Mouse (Mus musculus) hindbrain, embryonic 14.5 days (tissue): Measurements from ENCODE around the gene Svs1. TPM values are rescaled to one million over a fixed set of nuclear protein-coding genes. Genes with fewer than 3 reads are reported as not detected.
A peak's percentile ranks its signal among the peaks of the same experiment; 100 is the strongest.

Experiments used
- ATAC-seq: fragments of 200-750 bp; cut with Nextera tagmentation; 2 replicates; pipeline ENCODE4 v1.8.0; 2017; ENCODE audit warnings: moderate number of reproducible peaks, mild to moderate bottlenecking, moderate TSS enrichment, moderate library complexity; ENCODE audit not compliant: low FRiP score
- DNase-seq: peaks from one replicate; pipeline ENCODE4 v3.0.0-alpha.2; 2015; ENCODE audit warnings: low spot score
- H3K27ac ChIP-seq: fragments of 300-500 bp; sonication (generic); 2 replicates; pipeline ENCODE4 v1.5.1; 2014; ENCODE audit warnings: mild to moderate bottlenecking, moderate library complexity
- H3K27me3 ChIP-seq: fragments of 300-500 bp; sonication (generic); 2 replicates; pipeline ENCODE4 v1.6.1; 2014; ENCODE audit warnings: mild to moderate bottlenecking, low read length, mixed read lengths; ENCODE audit not compliant: control insufficient read depth, insufficient read depth
- H3K36me3 ChIP-seq: fragments of 300-500 bp; sonication (generic); replicated peaks from 2 replicates; pipeline ENCODE4 v1.6.1; 2014; ENCODE audit not compliant: control insufficient read depth, insufficient read depth
- H3K4me1 ChIP-seq: fragments of 300-500 bp; sonication (generic); replicated peaks from 2 replicates; pipeline ENCODE4 v1.6.1; 2014; ENCODE audit warnings: antibody characterized with exemption, low read length, mixed read lengths; ENCODE audit not compliant: control insufficient read depth, insufficient read depth
- H3K4me2 ChIP-seq: fragments of 300-500 bp; sonication (generic); replicated peaks from 2 replicates; pipeline ENCODE4 v1.6.1; 2014; ENCODE audit warnings: mild to moderate bottlenecking, moderate library complexity
- H3K4me3 ChIP-seq: fragments of 300-500 bp; sonication (generic); replicated peaks from 2 replicates; pipeline ENCODE4 v1.5.1; 2014; ENCODE audit warnings: mild to moderate bottlenecking, low read length
- H3K9ac ChIP-seq: fragments of 300-500 bp; sonication (generic); 2 replicates; pipeline ENCODE4 v1.6.1; 2014
- H3K9me3 ChIP-seq: fragments of 300-500 bp; sonication (generic); 2 replicates; pipeline ENCODE4 v1.6.1; 2016; ENCODE audit warnings: low read length; ENCODE audit not compliant: control insufficient read depth
- WGBS: fragments of 180-500 bp; shearing (Covaris S2); extraction: QIAGEN DNeasy Blood & Tissue Kit; methylation state at CpG from one replicate; pipeline ENCODE4 v1.1.7; 2014; 5-methylcytosine and 5-hydroxymethylcytosine counted together
- polyA plus RNA-seq: library from polyadenylated mRNA; unstranded; fragments of >200 nt; fragmentation: Nextera tagmentation; extraction: Ambion mirVana; gene quantifications from 2 replicates; pipeline ENCODE4 v1.2.1, GENCODE M21; 2014

The Svs1 gene
- polyA plus RNA-seq, 1 experiment from 2014 or later = not detected

GRCm38 (mm10) chr6:49007981-49008380, 21.3 kb downstream of the Svs1 start:
- Histone ChIP-seq H3K27me3 (peaks cover 3% of the 10 kb centered on the region; the same call in 1 of the 2 replicates), H3K9ac (no peak overlapping the region), H3K4me1 (no peaks in the 10 kb centered on the region), H3K9me3 (no peaks in the 10 kb centered on the region), H3K36me3 (no peaks in the 10 kb centered on the region), H3K4me2 (peak overlapping the region; percentile 42), H3K27ac (no peak overlapping the region), H3K4me3 (peak overlapping the region; percentile 2; the same call in 1 of the 2 replicates)
- WGBS = 3% methylated on average over 9 of the region's 9 CpGs
- DNase-seq = peak; percentile 84
- no peak for ATAC-seq

DNA sequence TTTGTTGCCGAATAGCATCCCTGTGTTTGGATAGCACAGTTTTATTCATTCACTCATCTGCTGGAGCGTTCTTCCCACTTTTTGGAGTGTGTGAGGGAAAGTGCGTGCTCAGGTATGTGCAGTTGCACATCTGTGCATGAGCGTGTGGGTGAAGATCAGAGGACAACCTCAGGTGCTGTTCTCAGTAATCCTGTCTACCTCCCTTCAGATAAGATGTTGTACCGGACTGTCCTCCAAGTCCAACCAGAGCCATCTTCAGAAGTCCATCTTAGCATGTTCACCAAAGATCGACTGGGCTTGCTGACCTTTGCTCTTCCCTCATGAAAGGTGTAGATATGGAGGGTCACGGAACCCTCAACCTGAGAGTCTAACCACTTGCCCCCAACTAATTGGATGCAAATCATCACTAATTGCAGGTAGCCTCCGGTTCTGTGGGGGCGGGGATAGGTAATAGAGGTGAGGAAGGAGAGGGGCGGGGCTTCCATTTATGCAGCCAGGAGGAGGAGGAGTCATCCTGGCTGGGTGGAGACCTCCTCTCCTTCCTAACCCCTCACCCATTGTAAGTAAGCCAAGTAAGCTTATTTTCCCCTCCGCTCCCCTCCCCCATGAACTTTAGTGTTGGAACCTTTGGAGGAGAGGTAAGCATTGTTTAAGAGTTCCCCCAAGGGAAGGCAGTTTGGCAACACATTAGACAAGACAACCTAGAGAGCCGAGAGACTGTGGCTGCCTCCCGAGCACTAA, 21.9 kb downstream of the Svs1 start:
- no peaks in the 10 kb centered on the region for H3K4me1 ChIP-seq
- no peaks in the 10 kb centered on the region for H3K36me3 ChIP-seq
- peak overlapping the region; percentile 42 for H3K4me2 ChIP-seq
- no peaks in the 10 kb centered on the region for H3K9me3 ChIP-seq
- peak overlapping the region; percentile 2; the same call in 1 of the 2 replicates for H3K4me3 ChIP-seq
- no peak for DNase-seq
- no peak overlapping the region for H3K9ac ChIP-seq
- WGBS = 35% methylated on average over 13 of the region's 13 CpGs
- no peak overlapping the region for H3K27ac ChIP-seq
- H3K27me3 ChIP-seq = peaks cover 3% of the 10 kb centered on the region; the same call in 1 of the 2 replicates
- no peak; the same call in 1 of the 2 replicates for ATAC-seq

GRCm38 (mm10) chr6:49009161-49009555, 22.5 kb downstream of the Svs1 start:
- H3K27ac ChIP-seq = no peak overlapping the region
- H3K4me3 ChIP-seq = no peak overlapping the region
- no peak for ATAC-seq
- DNase-seq = no peak
- no peaks in the 10 kb centered on the region for H3K36me3 ChIP-seq
- WGBS = 43% methylated on average over 7 of the region's 7 CpGs
- peaks cover 3% of the 10 kb centered on the region; the same call in 1 of the 2 replicates for H3K27me3 ChIP-seq
- peak overlapping the region; percentile 42; the same call in 1 of the 2 replicates for H3K4me2 ChIP-seq
- no peaks in the 10 kb centered on the region for H3K4me1 ChIP-seq
- no peak overlapping the region for H3K9ac ChIP-seq
- no peaks in the 10 kb centered on the region for H3K9me3 ChIP-seq

DNA sequence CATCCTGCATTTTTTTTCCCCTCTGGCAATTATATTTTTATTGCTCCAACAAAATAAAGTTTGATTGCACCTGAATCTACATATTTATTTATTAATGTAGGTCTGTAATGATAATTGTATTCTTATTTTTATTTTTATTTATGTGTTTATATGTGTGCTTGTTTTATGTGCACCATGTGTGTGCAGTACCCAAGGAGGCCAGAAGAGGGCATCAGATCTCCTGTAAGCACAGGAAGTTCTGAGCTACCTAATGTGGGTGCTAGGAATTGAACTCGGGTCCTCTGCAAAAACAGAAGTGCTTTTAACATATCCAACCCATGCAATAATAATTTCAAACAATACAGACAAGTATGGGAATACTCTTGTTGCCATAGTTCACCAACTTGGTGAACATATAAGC, 23.0 kb downstream of the Svs1 start:
- Histone ChIP-seq H3K36me3 (no peaks in the 10 kb centered on the region), H3K9ac (no peak overlapping the region), H3K27ac (no peak overlapping the region), H3K4me3 (no peak overlapping the region), H3K4me2 (no peak overlapping the region), H3K4me1 (no peaks in the 10 kb centered on the region), H3K9me3 (no peaks in the 10 kb centered on the region), H3K27me3 (peaks cover 3% of the 10 kb centered on the region; the same call in 1 of the 2 replicates)
- no peak for DNase-seq
- 86% methylated on average over 1 of the region's 1 CpGs for WGBS
- ATAC-seq = no peak

DNA sequence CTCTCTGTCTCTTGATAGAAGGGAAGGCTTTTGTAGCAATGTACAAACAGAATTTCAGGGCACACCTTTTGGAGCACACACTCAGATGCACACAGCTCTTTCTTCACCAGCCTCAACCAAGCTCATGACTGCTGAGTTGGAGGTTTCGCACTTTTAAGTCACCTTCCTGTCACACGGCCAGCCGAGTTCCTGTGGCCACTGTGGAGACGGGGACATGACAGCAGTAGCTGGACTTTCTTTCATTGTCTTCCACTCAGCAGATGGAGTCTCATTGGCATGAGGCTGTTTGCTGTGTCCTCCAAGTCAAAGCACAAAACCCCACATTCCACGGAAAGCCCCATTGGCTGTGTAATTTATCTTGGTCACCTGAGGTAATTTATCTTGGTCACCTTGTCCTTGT, 24.5 kb downstream of the Svs1 start:
- 85% methylated on average over 5 of the region's 5 CpGs for WGBS
- H3K27ac ChIP-seq = no peak overlapping the region
- DNase-seq = no peak

GRCm38 (mm10) chr6:49013023-49013422, 26.4 kb downstream of the Svs1 start:
- 79% methylated on average over 4 of the region's 4 CpGs for WGBS
- H3K27me3 ChIP-seq = peaks cover 3% of the 10 kb centered on the region; the same call in 1 of the 2 replicates
- DNase-seq = no peak

More for the DNA sequence above, 24.5 kb downstream of the Svs1 start:
- Histone ChIP-seq H3K9ac (no peak overlapping the region), H3K4me3 (no peak overlapping the region), H3K4me1 (no peaks in the 10 kb centered on the region), H3K27me3 (peaks cover 3% of the 10 kb centered on the region; the same call in 1 of the 2 replicates), H3K4me2 (no peak overlapping the region), H3K9me3 (no peaks in the 10 kb centered on the region), H3K36me3 (no peaks in the 10 kb centered on the region)
- ATAC-seq = no peak

DNA sequence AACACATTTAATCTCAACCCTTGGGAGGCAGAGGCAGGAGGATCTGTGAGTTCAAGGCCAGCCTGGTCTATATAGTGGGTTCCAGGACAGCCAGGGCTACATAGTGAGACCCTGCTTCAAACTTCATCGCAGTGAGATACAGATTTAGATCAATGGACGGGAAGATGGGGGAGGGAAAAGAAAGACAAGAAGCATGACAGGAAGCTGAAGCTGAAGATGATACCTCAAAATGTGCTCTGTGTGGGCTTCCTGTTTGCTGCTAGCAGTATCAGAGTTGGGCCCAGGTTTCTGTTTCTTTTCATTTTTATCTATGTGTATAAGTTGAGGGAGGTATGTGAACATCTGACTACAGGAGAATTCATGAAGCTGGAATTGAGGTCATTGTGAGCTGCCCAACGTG, 26.8 kb downstream of the Svs1 start:
- Histone ChIP-seq H3K4me1 (no peaks in the 10 kb centered on the region), H3K9ac (no peak overlapping the region), H3K27me3 (peaks cover 3% of the 10 kb centered on the region; the same call in 1 of the 2 replicates), H3K36me3 (no peaks in the 10 kb centered on the region), H3K4me2 (no peak overlapping the region), H3K9me3 (no peaks in the 10 kb centered on the region), H3K4me3 (no peak overlapping the region), H3K27ac (no peak overlapping the region)
- WGBS = 88% methylated on average over 3 of the region's 3 CpGs
- ATAC-seq (no peak), DNase-seq (no peak)

More at GRCm38 (mm10) chr6:49013023-49013422, 26.4 kb downstream of the Svs1 start:
- Histone ChIP-seq H3K4me3 (no peak overlapping the region), H3K27ac (no peak overlapping the region), H3K9me3 (no peaks in the 10 kb centered on the region), H3K9ac (no peak overlapping the region), H3K4me2 (no peak overlapping the region), H3K36me3 (no peaks in the 10 kb centered on the region), H3K4me1 (no peaks in the 10 kb centered on the region)
- no peak for ATAC-seq

- H3K27ac ChIP-seq = no peak overlapping the region
- H3K36me3 ChIP-seq = no peaks in the 10 kb centered on the region
- no peak overlapping the region for H3K4me2 ChIP-seq
- DNase-seq = no peak
- no peak overlapping the region for H3K9ac ChIP-seq
- H3K4me3 ChIP-seq = no peak overlapping the region
- no peaks in the 10 kb centered on the region for H3K9me3 ChIP-seq
- H3K4me1 ChIP-seq = 0 out of 2 replicates have a peak, but pooled peaks cover 4% of the 10 kb centered on the region
- H3K27me3 ChIP-seq = no peaks in the 10 kb centered on the region
- WGBS = 69% methylated on average over 12 of the region's 12 CpGs
- no peak; the same call in 1 of the 2 replicates for ATAC-seq
Observed at GRCm38 (mm10) chr6:49017150-49017549, 30.5 kb downstream of the Svs1 start.

DNA sequence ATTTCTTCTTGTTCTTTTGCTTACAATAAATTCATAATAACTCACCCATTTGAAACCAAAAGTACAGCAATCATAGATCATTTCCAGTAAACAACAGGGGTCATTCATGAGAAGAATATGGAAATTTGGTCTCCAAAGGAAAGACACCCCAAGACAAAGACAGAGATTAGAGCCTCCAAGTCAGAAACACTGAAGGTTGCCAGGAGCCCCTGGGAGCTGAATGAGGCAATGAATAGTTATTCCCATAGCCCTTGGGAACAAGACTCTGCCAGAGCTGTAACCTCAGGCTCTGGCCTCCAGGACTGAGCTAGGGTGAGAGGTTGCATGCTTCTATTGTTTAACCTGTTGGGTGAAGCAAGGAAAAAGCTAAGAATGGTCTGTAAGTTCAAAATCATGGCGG, 32.7 kb downstream of the Svs1 start:
- Histone ChIP-seq H3K9ac (no peak overlapping the region), H3K4me3 (no peak overlapping the region), H3K4me2 (no peak overlapping the region), H3K9me3 (no peaks in the 10 kb centered on the region), H3K27ac (no peak overlapping the region), H3K36me3 (no peaks in the 10 kb centered on the region), H3K27me3 (no peaks in the 10 kb centered on the region), H3K4me1 (0 out of 2 replicates have a peak, but pooled peaks cover 4% of the 10 kb centered on the region)
- ATAC-seq (no peak), DNase-seq (no peak)
- WGBS = 100% methylated on average over 1 of the region's 1 CpGs
